Mouse (Mus musculus): ENCODE results near the gene Fbxw4.

DNA sequence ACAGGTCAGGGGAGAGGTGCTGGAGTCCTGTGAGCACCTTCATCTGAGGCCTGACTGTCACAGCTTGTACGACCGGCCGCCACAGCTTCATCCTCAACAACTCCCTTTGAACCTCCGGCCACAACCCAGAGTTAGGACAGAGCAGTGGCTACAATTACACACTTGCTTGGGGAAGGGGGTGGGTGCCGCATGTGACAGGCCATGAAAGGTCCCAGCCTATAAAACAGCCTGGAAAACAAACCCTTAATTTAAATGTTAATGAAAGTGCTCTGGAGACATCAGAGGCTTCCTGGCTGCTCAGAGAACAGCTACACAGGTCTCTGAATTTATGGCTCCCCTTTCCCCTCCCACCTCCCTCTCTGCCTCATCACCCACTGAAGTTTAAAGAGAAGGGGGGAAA is 38.0 kb downstream of the Fbxw4 start:
- no peak for TF ChIP-seq CTCF (IDR thresholded peaks at IDR 0.05; ENCODE audit: extremely low read depth, insufficient read depth, insufficient read length, insufficient replicate concordance)
- no peak for TF ChIP-seq POLR2A (IDR thresholded peaks at IDR 0.05; ENCODE audit: low read depth, low read length)

Data from spleen, adult 2 months (tissue).